Mouse (Mus musculus): ENCODE data around the gene Dhdds. TPM values are rescaled to one million over a fixed set of nuclear protein-coding genes. Genes with fewer than 3 reads are reported as not detected.

Dhdds gene
- total RNA-seq, 2 experiments from 2014 or later: 61.4 to 62.2 TPM

DNA sequence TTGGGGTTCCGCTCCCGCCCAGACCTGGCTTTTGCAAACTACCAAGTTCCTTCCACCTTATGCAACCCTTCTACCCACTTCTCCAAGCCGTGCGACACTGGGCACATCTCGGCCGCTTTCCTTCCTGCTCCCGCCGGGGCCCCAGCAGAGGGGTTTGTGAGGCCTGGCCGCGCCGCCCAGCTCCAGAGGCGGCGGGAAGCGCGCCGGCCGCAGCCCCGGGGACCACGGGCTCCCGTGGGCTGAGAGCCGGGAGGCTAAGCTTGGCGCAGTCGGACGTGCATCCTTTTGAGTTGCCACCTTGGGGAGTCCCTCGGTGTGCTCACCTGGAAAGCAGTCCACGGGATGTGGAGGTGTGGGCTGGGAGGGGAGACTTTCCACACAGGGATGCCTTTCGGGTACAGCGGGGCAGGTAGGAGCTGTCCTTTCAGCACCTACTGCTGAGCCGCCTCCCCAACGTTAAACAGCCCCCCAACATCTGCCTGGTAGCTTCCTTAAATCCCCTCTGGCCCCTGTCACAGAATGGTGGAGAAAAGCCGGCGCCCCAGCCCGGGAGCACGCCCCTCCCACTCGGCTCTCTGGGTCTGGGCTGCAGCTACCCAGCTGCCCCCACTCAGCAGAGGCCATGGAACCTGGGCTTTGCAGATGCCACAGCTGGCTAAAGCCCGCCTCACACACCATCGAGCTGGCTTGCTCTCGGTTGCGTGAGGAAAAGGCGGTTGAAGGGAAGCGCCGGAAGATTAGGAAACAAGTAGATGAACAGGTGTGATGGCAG, 32.4 kb downstream of the Dhdds start, which contains the start of gene Hmgn2:
Gene Hmgn2, minus strand, starts transcription at position 501 of the 772 bp plus-strand sequence.
- no peak for TF ChIP-seq CTCF (IDR thresholded peaks at IDR 0.05)
- intact Hi-C loops (cut with DNase I): loop anchor here (10.0 kb wide), 1 partner anchor 294 kb away; the partner anchor contains the start of gene Pigv
- peak within 1 kb of the TSS; percentile 92 for H3K27ac ChIP-seq
- H3K4me3 ChIP-seq: peak within 1 kb of the TSS; percentile 83
- DNase-seq (ENCODE audit: extremely low spot score in 1 of 2, low spot score in 2 of 2): peak; percentile 34 to 47

DNA sequence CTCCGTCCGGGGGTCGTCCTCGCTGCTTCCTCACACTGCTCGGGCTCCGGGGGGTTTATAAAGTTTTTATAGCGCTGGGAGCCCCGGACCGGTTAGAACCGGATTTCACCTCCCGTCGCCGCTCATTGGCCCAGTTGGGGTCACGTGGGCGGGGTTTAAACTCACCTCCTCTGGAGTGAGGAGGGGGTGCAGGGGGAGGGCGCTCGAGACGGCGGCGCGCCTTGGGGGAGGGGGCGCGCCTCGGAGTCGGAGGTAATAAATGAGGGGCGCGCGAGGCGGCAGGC, 32.9 kb downstream of the Dhdds start:
- peak overlapping the region; percentile 83 for H3K4me3 ChIP-seq
- no peak for TF ChIP-seq CTCF (IDR thresholded peaks at IDR 0.05)
- peak overlapping the region; percentile 92 for H3K27ac ChIP-seq
- intact Hi-C loops (cut with DNase I): loop anchor here (1.0 to 10.0 kb wide), 3 partner anchors 33 to 293 kb away; partner anchors contain the start of genes Dhdds and Pigv
- peak; percentile 87 to 90 for DNase-seq (ENCODE audit: extremely low spot score in 1 of 2, low spot score in 2 of 2)

- intact Hi-C loops (cut with DNase I): loop anchor here (1.0 to 10.0 kb wide), 3 partner anchors 33 to 293 kb away; partner anchors contain the start of genes Dhdds and Pigv
- Histone ChIP-seq H3K4me3 (peak overlapping the region; percentile 83), H3K27ac (peak overlapping the region; percentile 92)
- DNase-seq (ENCODE audit: extremely low spot score in 1 of 2, low spot score in 2 of 2): peak; percentile 98 to 99
- no peak; the same call in 1 of the 2 replicates for TF ChIP-seq CTCF (IDR thresholded peaks at IDR 0.05)
Measured at GRCm38 (mm10) chr4:133967138-133967865, 33.4 kb downstream of the Dhdds start.

GRCm38 (mm10) chr4:133966271-133966940, 34.3 kb downstream of the Dhdds start:
- Histone ChIP-seq H3K4me3 (peak overlapping the region; percentile 83), H3K27ac (peak overlapping the region; percentile 84)
- no peak for DNase-seq (ENCODE audit: extremely low spot score in 1 of 2, low spot score in 2 of 2)
- intact Hi-C loops (cut with DNase I): loop anchor here (2.0 to 10.0 kb wide), 2 partner anchors 34 to 292 kb away; partner anchors contain the start of genes Dhdds and Pigv
- TF ChIP-seq CTCF (IDR thresholded peaks at IDR 0.05): no peak

- Histone ChIP-seq H3K4me3 (no peak overlapping the region), H3K27ac (no peak overlapping the region)
- TF ChIP-seq CTCF (IDR thresholded peaks at IDR 0.05): no peak
- no peak for DNase-seq (ENCODE audit: extremely low spot score in 1 of 2, low spot score in 2 of 2)
- intact Hi-C loops (cut with DNase I): loop anchor here (10.0 kb wide), 1 partner anchor 288 kb away; the partner anchor contains the start of gene Pigv
Measured at GRCm38 (mm10) chr4:133962566-133962965, 38.2 kb downstream of the Dhdds start.

- no peak for DNase-seq (ENCODE audit: extremely low spot score in 1 of 2, low spot score in 2 of 2)
- Histone ChIP-seq H3K27ac (no peak overlapping the region), H3K4me3 (no peak overlapping the region)
- TF ChIP-seq CTCF (IDR thresholded peaks at IDR 0.05): no peak
- intact Hi-C loops (cut with DNase I): no loop called here
Measured at GRCm38 (mm10) chr4:133958884-133959283, 41.8 kb downstream of the Dhdds start.

- no peak for TF ChIP-seq CTCF (IDR thresholded peaks at IDR 0.05)
- no peak overlapping the region for H3K27ac ChIP-seq
- DNase-seq (ENCODE audit: extremely low spot score in 1 of 2, low spot score in 2 of 2): no peak
- intact Hi-C loops (cut with DNase I): no loop called here
- H3K4me3 ChIP-seq: no peak overlapping the region
Measured at GRCm38 (mm10) chr4:133956358-133956757, 44.4 kb downstream of the Dhdds start.

DNA sequence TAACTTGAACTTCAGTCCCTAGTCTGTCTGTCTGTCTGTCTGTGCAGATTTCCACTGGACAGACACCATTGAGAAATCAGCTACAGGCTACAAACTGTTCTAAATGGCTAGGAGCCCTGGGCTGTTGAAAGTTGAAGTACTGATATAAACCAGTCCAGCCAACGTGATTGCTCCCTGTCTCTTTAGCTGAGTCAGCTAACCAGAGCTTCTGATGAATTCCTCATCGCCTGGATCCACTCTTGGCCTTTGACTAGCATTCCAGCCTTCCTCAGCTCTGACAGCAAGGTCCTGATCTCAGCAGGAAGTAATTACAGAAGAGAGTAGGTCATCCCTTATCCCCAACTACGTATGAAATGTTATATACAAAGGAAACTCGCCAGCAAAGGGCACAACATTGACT, 54.0 kb downstream of the Dhdds start:
- H3K4me3 ChIP-seq: no peak overlapping the region
- TF ChIP-seq CTCF (IDR thresholded peaks at IDR 0.05): no peak
- H3K27ac ChIP-seq: no peak overlapping the region
- no peak for DNase-seq (ENCODE audit: extremely low spot score in 1 of 2, low spot score in 2 of 2)
- intact Hi-C loops (cut with DNase I): no loop called here

DNA sequence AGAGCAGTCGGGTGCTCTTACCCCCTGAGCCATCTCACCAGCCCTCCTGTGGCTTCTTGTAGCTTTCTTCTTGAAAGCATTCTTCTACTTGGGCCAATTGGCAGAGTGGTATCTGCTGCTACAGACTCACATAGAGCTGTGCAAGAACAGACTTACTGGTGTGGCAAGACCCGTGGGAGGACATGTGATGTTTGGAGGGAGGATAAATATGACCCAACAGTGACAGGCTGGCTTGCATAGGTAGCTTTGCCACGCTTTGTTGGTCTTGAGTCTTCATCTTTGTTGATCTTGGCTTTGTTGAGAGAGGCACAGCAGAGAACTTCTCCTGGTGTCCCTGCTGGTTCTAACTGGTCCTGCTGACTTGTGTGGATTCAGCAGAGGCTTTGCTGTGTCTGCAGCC, 56.9 kb downstream of the Dhdds start:
- Histone ChIP-seq H3K4me3 (no peak overlapping the region), H3K27ac (no peak overlapping the region)
- DNase-seq (ENCODE audit: extremely low spot score in 1 of 2, low spot score in 2 of 2): no peak
- no peak for TF ChIP-seq CTCF (IDR thresholded peaks at IDR 0.05)
- intact Hi-C loops (cut with DNase I): loop anchor here (5.0 kb wide), 1 partner anchor 151 kb away; no protein-coding TSS in a partner anchor

- H3K4me3 ChIP-seq: no peak overlapping the region
- no peak overlapping the region for H3K27ac ChIP-seq
- DNase-seq (ENCODE audit: extremely low spot score in 1 of 2, low spot score in 2 of 2): no peak
- intact Hi-C loops (cut with DNase I): loop anchor here (5.0 kb wide), 1 partner anchor 150 kb away; no protein-coding TSS in a partner anchor
- no peak for TF ChIP-seq CTCF (IDR thresholded peaks at IDR 0.05)
Measured at GRCm38 (mm10) chr4:133942679-133943078, 58.0 kb downstream of the Dhdds start.

DNA sequence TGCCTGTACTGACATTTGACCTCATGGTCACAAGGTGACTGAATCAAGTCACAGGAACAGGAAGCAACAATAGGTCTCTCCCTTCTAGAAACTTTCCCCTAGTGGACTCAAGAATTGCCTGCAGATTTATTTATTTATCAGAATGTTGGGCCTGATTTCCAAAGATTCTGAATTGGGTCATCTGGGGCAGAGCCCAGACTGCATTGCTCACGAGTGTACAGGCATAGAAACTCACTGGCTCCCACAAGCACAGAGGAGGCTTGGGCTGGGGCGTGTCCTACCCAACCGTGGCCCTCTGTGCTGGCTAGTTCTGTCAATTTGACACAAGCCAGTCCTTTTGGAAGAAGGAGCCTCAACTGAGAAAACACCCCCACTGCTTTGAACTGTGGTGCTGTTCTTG, 59.1 kb downstream of the Dhdds start:
- no peak for DNase-seq (ENCODE audit: extremely low spot score in 1 of 2, low spot score in 2 of 2)
- no peak overlapping the region for H3K4me3 ChIP-seq
- H3K27ac ChIP-seq: no peak overlapping the region
- TF ChIP-seq CTCF (IDR thresholded peaks at IDR 0.05): no peak
- intact Hi-C loops (cut with DNase I): loop anchor here (5.0 kb wide), 1 partner anchor 149 kb away; no protein-coding TSS in a partner anchor
